Mouse (Mus musculus): Measurements from ENCODE around the gene Etl4.

Etl4 gene

DNA sequence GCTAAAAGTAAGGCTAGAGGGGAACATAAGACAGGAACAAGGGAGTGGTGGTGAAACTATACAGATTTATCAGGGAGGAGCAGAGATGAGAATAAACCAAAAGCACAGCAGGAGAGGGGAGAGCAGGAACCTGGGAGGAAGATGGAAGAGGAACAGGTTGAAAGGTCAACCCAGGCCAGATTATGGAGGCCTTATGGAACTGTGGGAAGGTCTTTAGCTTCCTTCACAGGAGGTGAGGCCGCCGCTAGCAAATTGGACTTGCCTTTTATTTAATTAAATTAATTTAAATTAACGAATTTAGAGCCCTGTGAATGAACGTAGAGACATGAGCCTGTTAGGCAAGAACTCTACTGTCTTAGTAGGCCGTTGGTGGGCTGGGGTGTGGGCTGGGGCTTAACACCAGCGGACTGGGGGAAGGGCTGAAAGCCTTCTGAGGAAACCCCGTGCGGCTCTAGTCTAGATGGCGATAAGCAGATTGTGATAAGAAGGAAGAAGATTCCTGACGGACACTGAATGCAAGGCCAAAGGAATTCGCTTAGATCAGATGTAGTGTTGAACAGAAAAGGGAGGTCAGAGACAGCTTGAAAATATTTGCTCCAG, 612.2 kb downstream of the Etl4 start:
- peak in 1 of 2 experiments; percentile 20 for DNase-seq

GRCm38 (mm10) chr2:20523636-20524035, 614.1 kb downstream of the Etl4 start:
- no peak for DNase-seq

DNA sequence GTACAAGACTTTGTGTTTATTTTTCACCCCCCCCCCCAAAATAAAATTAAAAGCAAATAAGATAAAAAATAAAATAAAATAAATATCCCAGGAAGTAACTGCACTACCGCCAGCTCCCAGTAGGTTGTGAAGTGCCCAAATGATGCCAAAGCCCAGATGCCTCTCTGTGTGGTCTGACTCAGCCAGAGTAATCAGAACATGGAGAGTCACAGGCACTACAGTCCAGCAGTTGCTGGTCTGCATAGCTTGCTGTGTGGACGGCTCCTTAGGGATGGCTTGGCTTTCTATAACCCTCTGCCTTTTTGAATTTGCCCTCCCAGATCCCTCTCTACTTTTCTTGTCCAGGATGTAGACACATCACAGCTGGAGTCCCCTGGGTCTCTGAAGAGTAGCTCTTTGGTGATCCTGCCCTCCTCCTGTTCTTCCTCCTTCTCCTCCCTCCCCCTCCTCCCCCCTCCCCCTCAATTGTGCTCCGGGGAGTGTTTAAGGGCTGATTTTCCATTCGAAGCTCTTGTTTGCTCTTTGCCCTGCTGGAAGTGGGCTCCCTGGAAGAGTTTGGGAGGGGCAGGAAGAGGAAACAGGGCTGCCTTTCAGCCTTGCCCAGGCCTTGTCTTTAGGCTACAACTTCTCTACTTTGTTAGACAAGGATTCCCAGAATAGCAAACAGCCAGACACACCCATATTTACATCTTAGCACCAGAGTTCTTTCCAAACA, 616.5 kb downstream of the Etl4 start:
- DNase-seq = peak; percentile 34 to 46

DNA sequence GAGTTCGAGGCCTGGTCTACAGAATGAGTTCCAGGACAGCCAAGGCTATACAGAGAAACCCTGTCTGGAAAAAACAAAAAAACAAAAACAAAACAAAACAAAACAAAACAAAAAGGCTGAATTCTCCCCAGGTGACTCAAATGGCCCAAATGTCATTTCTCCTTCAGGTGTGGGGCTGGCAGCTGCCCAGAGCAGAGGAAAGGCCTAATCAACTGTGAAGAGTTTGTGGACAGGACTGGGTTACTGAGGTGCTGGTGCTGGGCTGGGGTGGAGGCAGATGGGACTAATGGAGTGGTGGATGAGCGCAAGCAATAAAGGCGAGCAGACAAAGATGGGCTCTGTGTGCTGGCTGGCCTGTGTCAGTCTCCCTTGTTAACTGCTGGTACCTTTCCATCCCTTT, 617.3 kb downstream of the Etl4 start:
- DNase-seq = no peak

DNA sequence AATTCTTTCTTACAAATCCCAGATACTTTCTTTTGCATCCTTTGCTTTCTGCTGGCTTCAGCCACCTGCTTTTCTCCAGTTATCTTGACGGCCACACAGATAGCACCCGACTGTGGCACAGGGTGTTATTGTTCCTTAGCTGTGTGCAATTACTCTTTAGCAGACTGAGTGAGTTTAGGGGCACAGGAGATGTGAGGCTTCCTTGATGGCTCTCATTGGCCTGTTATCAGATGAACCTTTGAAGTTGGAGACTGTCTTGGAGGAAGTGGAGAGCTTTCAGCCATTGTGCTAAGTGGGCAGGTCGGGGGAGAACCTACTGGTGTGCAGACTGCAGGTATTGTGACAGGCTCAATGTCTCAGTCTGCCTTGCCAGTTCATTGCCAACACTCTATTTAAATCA, 623.0 kb downstream of the Etl4 start:
- DNase-seq = no peak

- no peak for DNase-seq
Observed at GRCm38 (mm10) chr2:20537785-20538184, 628.2 kb downstream of the Etl4 start.

DNA sequence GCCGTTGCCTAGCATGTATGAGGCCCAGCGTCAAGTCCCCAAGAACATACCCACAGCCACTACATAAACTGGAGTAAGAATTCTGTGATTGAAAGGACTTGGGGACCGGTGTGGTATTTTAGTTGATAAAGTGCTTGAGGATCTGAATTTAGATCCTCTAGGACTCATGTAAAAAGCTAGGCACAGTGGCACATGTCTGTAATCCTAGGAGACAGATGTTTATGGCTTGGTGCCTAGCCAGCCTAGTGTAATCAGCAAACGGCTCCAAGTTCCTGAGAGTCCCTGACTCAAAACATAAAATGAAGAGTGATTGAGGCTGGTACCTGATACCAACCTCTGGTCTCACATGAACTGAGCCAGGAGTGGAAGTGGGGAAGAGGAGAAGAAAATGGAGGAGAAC, 629.3 kb downstream of the Etl4 start:
- DNase-seq = no peak

DNA sequence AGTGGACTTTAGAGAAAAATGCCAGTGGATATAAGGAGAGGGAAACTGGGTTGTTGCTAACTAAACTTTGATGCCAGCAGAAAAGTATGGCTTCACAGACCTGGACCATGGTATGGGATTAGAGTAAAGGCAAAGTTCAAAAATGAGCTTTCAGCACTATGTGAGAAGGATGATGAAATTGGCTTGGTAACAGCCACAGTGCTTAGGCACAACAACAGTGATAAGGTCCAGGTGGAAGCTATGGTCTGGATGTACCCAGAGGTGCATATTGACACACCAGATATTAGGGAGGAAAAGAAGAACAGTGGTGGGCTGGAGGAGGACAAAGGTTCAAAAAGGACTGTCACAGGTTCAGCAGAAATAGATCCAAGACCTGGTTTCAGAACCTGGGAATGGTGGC, 631.7 kb downstream of the Etl4 start:
- DNase-seq = no peak

- DNase-seq = no peak
Observed at GRCm38 (mm10) chr2:20542286-20542685, 632.7 kb downstream of the Etl4 start.

DNA sequence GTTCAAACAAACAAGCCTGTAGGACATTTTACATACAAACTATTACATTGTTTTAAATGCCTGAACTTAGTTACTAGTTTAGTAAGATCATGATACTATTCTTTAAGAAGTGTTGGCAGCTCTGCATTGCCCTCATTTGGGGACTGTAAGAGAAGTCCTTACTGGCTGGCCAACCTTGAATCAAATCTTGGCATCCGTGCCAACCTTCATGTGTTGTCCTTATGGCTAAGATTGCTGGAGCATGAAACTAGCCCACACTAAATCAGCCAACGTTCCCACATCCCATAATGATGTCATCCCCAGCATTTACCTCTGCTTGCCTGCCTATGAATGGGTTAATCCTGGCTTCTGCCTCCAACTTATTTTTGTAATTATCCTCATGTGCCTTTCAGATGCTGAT, 636.0 kb downstream of the Etl4 start:
- DNase-seq = no peak

DNA sequence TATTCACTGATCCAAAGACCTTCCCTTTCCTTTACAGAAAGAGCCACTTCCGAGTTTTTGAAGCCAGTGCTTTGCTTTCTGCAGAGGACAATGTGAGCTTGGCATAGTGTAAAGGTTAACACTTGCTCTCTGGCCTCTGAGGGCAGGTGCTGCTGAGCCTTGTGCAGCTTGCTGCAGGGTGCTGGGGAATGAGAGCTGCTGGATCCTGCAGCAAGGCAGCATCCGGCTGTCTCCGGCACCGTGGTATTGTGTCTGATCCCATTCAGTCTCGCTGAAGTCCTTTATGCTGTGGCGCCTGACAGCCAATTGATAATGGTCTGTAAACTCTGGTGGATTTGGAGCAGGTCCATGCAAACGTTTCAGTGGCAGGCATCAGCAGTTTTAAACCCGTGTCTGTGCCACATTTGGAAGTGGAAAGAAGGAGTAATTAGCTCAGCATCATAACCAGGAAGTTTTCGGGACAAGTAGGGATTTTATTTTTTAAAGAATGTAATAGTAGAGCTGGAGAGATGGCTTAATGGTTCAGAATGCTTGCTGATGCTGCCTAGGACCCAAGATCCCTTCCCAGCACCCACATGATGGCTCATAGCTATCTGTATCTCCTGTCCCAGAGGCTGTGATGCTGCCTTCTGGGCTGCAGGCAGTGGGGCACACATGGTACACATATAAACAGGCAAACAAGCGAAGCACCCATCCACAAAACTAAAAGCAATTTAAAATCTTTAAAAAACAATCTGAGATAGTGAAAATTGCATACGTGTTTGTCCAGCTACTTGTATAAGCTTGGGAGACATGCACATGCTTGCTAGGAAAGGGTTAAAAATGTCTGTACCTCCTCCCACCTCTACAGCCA, 637.1 kb downstream of the Etl4 start:
- DNase-seq = peak; percentile 27 to 54

DNA sequence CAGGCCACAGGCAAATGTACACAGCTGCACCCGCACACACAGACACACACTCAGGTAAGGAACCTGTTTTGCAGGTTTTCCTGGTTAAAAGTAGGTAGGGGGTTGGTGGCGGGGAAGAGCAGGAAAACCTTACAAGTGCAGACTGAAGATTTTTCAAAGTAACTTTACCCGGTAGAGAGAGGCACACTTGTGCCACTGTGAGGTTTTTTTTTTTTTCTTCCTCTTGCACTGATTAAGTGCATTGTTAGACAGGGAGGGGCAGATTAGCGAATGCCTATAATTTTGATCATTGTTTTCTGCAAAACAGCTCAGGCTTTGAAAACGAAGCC, 637.7 kb downstream of the Etl4 start:
- DNase-seq = peak; percentile 30 to 54

DNA sequence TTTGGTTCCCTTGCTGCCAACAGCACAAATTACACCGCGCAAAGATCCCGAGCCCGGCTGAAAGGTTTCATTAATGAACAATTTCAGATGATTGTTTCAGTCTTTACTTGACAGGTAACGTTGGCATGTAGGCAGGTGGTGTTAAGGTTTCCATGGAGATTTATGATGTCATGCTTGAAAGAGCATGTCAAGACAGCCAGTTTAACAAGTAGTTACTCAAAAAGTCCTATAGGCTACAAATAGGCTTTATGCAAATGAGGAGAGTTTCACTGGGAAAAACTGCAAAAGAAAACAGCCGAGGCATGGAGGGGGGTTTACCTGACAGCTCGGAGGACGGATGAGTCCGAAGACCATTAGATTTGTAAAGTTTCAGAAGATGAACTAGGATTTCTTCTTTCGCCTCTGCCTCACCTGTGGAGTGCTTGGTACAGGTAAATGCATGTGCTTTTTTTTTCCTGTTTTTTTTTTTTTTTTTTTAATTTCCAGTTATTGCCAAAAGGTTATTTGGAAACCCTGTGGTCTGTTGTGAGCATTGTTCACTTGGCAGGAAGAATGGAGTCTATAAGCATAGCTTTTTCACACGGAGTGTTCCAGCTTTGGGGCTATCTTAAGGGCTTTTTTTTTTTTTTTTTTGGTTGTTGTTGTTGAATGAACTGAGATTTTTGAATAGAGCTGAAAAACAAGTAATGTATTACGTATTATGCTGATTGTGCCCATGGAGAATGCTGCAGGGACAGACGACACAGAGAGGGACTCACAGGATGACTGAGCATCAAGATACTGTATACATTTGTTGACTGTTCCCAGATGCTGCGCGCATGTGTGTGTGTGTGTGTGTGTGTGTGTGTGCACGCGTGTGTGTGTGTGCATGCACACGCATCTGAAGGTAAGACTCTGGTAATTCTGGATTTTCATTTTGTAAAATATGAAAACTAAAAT, 638.4 kb downstream of the Etl4 start:
- peak; percentile 18 to 46 for DNase-seq

GRCm38 (mm10) chr2:20549065-20549464, 639.5 kb downstream of the Etl4 start:
- DNase-seq = no peak

DNA sequence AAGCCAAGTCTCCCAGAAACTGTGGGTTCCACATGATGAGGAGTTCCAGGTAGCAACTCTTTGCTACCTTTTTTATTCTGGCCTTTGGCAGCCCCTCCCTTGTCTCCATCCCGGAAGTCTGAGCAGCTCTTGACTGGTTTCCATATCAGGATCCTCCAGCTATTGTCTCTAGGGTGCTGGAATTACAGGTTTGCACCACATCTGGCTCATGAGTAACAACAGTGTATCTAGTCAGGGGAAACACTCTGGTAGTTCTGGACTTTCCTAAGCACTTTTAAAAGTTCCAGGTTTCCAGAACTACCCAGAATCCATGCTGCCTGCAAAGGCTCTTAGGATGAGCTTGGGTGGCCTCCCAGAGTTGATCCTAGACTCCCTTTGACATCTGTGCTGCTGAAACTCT, 640.4 kb downstream of the Etl4 start:
- no peak for DNase-seq

- DNase-seq = no peak
Observed at GRCm38 (mm10) chr2:20555706-20556105, 646.1 kb downstream of the Etl4 start.

DNA sequence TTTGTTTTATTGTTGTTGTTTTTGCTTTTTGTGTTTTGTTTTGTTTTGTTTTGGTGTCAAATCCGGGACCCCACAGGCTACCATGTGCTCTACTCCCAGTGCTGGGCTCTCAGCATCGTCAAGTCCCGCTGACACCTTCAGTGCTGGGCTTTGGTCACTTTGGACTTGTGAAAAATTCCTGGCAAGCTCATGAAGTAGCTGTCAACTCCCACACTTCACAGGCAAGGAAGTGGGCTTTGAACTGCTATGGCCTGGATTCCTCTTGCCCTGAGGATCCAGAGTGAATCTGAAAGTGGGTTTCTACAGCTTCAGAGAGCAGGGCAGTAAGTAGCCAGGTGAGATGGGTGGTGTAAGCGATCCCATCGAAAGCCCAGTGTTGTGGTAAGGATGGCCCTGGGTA, 649.5 kb downstream of the Etl4 start:
- DNase-seq = no peak

DNA sequence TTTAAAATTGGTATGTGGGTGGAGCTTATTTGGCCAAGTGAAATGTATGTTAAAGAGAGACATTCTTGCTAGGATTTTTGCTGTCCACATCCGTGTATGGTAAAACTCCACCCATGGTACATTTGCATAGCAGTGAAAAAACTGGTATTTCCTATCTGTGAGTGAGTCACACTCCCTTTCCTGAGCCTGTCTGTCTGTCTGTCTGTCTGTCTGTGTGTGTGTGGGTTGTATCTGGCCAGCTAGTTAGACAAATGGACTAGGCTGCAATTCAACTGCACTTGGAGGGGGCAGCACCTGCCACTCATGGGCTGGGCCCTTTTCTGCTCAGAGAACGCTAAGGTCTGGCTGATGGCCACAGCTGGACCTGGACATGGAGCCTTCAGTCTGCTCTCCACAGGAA, 650.1 kb downstream of the Etl4 start:
- no peak for DNase-seq

GRCm38 (mm10) chr2:20560581-20560980, 651.0 kb downstream of the Etl4 start:
- DNase-seq = no peak

- no peak for DNase-seq
Observed at GRCm38 (mm10) chr2:20563036-20563435, 653.5 kb downstream of the Etl4 start.

- DNase-seq = no peak
Observed at GRCm38 (mm10) chr2:20568456-20568855, 658.9 kb downstream of the Etl4 start.

- no peak for DNase-seq
Observed at GRCm38 (mm10) chr2:20571940-20572339, 662.4 kb downstream of the Etl4 start.

DNA sequence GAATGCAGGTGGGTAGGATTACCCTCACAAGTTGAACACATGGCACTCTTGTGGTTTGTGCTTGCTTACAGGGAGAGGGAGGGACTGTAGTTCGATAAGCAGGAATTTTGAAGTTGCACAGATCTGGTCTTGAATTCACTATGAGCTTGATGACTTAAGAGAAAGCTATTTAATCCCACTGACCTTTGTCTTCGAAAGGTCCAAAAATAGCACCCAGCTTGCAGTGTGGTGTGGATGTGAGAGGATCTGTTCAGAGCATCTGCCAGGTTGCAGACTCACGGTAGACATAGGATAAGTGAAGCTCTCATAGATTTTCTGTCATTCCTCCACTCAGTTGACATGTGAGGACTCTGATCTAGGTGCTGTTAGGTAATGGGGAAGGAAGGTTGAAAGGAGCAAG, 670.8 kb downstream of the Etl4 start:
- no peak for DNase-seq
